Mouse (Mus musculus) cerebral cortex, adult 2 months (tissue): ENCODE data around the gene Eya2.

Source experiments
- WGBS: fragments of 180-500 bp; shearing (Covaris S2); methylation state at CpG from one replicate; pipeline ENCODE4 v1.1.7; 2018; 5-methylcytosine and 5-hydroxymethylcytosine counted together

Eya2 gene

DNA sequence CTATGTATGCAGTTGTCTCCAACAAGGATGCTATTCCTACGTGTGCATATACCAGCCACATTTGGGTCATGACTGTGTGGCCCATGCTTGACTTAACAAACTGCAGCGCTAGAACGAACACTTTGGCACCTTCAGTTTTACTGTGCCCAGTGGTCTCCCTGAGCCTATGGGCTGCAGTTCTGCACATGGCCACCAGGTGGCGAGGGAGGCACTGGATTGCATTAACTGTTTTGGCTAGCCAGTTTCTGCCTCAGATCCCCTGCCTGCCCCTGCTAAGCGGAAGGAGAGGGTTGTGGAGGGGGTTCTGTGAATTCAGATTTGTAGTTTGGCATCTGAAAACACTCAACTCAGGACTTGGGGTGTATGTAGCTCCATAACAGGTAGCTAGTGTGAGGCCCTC is 187.5 kb downstream of the Eya2 start:
- 18% methylated on average over 5 of the region's 5 CpGs for WGBS

DNA sequence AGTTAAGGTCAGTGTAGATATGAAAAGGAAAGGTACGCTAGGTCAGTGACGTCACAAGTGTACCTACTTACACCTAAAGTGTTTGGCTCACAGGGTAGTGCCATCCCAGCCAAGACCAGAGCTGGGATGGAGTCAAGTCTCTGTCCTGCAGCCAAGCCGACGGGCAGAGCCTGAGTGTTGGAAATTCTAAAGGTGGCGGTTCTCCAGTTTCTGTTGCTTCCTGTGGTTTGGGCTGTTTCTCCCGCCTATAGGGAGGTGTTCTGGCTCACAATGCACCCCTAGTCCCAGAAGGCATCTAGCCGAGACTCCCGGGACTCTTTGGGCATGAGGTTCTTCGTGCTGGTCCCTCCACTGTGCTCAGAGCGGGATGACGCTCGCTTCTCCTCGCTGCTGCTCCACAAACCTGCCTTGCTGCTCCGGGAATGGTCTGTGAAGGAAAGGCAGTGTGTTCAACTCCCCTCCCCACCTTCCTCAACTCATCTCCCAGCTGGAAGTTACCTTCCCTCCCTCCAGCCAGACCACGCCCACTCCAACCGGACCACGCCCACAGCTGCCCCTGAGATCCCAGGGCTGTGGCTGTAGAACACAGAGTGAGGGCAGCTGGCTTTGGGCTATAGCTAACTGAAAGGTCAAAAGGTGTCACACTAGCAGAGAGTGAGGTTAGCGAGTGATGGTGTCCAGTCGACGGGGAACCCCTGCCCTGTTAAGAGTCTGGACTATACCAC is 190.6 kb downstream of the Eya2 start:
- 82% methylated on average over 20 of the region's 20 CpGs for WGBS

GRCm38 (mm10) chr2:165786467-165786866 is 191.6 kb downstream of the Eya2 start:
- 73% methylated on average over 1 of the region's 1 CpGs for WGBS

GRCm38 (mm10) chr2:165788005-165788404 is 193.2 kb downstream of the Eya2 start:
- WGBS = 31% methylated on average over 11 of the region's 11 CpGs

GRCm38 (mm10) chr2:165788796-165789195 is 194.0 kb downstream of the Eya2 start:
- 97% methylated on average over 9 of the region's 9 CpGs for WGBS

GRCm38 (mm10) chr2:165789667-165790066 is 194.8 kb downstream of the Eya2 start:
- 90% methylated on average over 3 of the region's 3 CpGs for whole genome bisulfite sequencing

DNA sequence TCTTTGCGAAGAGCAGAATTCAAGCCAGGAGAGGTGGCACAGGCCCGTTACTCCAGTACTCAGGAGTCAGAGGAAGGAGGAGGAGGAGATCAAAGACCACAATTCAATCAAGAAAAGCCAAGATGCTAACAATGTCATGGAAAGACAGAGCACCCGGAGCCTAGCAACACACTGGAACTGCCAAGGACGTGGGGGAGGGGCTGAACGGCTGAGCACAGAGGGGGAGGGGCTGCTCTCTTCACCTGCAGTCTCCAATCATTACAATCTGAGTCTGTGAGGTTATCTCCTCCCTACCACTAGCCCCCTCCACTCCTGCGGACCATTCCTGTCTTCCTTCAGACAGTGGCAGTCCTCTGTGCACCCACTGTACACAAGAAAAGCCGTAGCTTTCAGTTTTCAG is 196.2 kb downstream of the Eya2 start:
- WGBS = 55% methylated on average over 7 of the region's 7 CpGs

- 52% methylated on average over 9 of the region's 9 CpGs for WGBS
Observed at GRCm38 (mm10) chr2:165791657-165792056, 196.8 kb downstream of the Eya2 start.

GRCm38 (mm10) chr2:165792431-165793282 is 197.8 kb downstream of the Eya2 start:
- WGBS = 81% methylated on average over 25 of the region's 25 CpGs

GRCm38 (mm10) chr2:165793283-165793638 is 198.4 kb downstream of the Eya2 start:
- 76% methylated on average over 3 of the region's 3 CpGs for WGBS

GRCm38 (mm10) chr2:165797876-165798275 is 203.0 kb downstream of the Eya2 start:
- WGBS = 70% methylated on average over 8 of the region's 8 CpGs

- WGBS = 96% methylated on average over 3 of the region's 3 CpGs
Observed at GRCm38 (mm10) chr2:165800174-165800573, 205.3 kb downstream of the Eya2 start.

DNA sequence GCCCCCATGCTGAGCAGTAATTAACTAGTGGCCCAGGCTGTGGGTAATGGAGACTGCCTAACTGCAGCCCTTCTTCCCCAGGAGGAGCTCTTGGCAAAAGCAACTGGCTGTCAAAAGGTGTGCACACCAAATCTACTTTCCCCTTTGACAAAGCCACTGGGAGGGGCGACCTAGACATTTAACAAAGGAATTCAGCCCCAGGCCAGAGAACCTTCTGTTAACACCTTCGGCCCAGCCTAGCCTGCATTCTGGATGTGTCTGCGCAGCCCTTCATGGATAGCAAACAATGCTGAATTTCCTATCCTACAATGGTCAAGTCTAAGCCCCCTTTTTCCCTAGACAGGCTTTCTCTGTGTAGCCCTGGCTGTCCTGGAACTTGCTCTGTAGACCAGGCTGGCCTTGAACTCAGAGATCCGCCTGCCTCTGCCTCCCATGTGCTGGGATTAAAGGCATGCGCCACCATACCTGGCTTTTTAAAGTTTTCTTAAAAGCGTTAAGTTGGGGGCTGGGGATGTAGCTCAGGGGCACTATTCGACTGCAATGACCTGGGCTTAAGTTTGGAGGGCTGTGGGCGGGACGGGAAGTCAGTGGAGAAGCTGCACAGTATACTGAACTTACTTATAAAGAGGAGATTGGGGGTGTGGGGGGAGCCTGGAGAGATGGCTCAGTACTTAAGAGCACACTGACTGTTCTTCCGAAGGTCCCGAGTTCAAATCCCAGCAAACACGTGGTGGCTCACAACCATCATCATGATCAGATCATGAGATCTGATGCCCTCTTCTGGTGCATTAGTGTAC is 213.5 kb downstream of the Eya2 start:
- WGBS = 92% methylated on average over 12 of the region's 12 CpGs

DNA sequence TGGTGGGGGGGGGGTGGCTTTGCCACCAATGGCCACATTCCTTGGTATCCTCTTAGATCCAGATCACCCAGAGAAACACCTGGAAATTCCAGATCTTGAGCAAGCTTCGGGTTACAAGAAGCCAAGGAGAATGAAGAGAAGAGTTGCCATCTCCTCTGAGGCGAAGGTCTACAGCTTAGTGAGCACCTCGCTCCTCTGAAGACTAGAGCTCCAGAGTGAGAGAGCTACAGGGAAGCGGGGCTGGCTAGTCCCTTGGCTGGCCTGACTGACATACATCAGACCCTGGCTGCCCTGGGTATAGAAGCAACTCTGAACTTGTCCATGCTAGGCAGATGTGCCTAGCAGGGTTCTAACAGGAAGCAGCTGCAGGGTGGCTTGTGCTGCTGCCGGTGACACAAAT is 214.3 kb downstream of the Eya2 start:
- 91% methylated on average over 5 of the region's 5 CpGs for WGBS

GRCm38 (mm10) chr2:165809901-165810477 is 215.2 kb downstream of the Eya2 start:
- 79% methylated on average over 5 of the region's 5 CpGs for WGBS

DNA sequence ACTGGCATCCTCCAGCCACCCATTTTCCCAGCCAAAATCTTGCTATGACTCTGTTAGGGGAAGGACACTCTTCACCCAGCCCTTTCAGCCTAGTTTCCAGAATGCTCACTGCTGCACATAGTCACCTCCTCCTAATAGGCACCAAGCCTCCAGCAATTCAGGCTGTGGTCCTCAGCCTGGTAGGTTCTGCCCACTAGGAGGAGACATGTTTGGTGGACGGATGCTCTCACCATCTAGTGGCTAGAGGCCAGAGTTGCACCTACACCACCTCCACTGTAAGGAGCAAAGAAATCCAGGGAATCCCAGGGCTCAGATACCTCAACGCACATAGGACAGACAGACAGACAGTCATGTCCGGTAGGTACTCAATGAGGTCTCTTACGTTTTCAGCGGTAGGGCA is 216.7 kb downstream of the Eya2 start:
- WGBS = 55% methylated on average over 5 of the region's 5 CpGs

DNA sequence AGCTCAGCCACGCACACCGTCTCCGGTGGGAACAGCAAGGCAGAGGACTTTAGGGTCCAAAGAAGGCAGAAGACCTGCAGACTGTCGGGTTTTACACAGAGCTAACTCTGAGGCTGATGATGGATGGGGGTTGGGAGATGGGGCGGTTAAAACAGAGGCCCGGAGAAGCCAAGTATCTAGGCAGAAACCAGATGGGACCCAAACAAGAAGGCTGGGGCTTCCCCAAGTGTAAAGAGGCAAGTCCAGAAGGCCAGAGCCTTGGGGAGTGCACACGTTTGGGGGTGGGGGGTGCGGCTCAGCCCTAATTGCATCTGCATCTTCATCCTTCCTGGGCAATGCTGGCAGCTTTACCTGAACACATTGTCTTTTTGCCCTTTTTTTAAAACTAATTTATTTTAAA is 218.1 kb downstream of the Eya2 start:
- 82% methylated on average over 8 of the region's 8 CpGs for WGBS

GRCm38 (mm10) chr2:165815103-165815880 is 220.5 kb downstream of the Eya2 start:
- 73% methylated on average over 28 of the region's 28 CpGs for WGBS

- WGBS = 40% methylated on average over 10 of the region's 10 CpGs
Observed at GRCm38 (mm10) chr2:165817437-165817836, 222.6 kb downstream of the Eya2 start.

GRCm38 (mm10) chr2:165818570-165818969 is 223.7 kb downstream of the Eya2 start:
- 52% methylated on average over 6 of the region's 6 CpGs for WGBS
